Mouse (Mus musculus): Measurements from ENCODE around the gene Copz2. TPM values are rescaled to one million over a fixed set of nuclear protein-coding genes. Genes with fewer than 3 reads are reported as not detected.

Gene Copz2
- total and polyA plus RNA-seq, 3 experiments, result 0.52 to 9.0 (median 3.1) TPM

- no peaks in the 10 kb centered on the region for H3K4me1 ChIP-seq (ENCODE audit: insufficient read depth, low read depth, low read length)
- peaks cover 49% of the 10 kb centered on the region for H3K27me3 ChIP-seq (ENCODE audit: insufficient read depth, low read length)
- H3K4me3 ChIP-seq (ENCODE audit: low read depth, low read length), result no peak overlapping the region
- TF ChIP-seq TAL1 (conservative IDR thresholded peaks at IDR 0.05; ENCODE audit: low read depth, low read length) (no peak), CTCF (IDR thresholded peaks at IDR 0.05; ENCODE audit: low read depth, low read length) (no peak), POLR2AphosphoS5 (IDR thresholded peaks at IDR 0.05; ENCODE audit: insufficient replicate concordance, low read depth, low read length) (no peak), GATA1 (IDR thresholded peaks at IDR 0.05; ENCODE audit: borderline replicate concordance, low read length) (no peak), GATA2 (IDR thresholded peaks at IDR 0.05; ENCODE audit: borderline replicate concordance, low read depth, low read length) (no peak)
- ATAC-seq (ENCODE audit: extremely low read depth, insufficient number of reproducible peaks, low FRiP score, poor library complexity, severe bottlenecking) (no peak), DNase-seq (ENCODE audit: low spot score) (no peak)
- H3K9me3 ChIP-seq (replicated peaks), result no peaks in the 10 kb centered on the region
- H3K36me3 ChIP-seq (replicated peaks), result no peaks in the 10 kb centered on the region
Measured at GRCm38 (mm10) chr11:96899449-96900306, 50.0 kb downstream of the Copz2 start.

- TF ChIP-seq GATA1 (IDR thresholded peaks at IDR 0.05; ENCODE audit: borderline replicate concordance, low read length), result no peak
- TF ChIP-seq POLR2AphosphoS5 (IDR thresholded peaks at IDR 0.05; ENCODE audit: insufficient replicate concordance, low read depth, low read length), result no peak
- TF ChIP-seq GATA2 (IDR thresholded peaks at IDR 0.05; ENCODE audit: borderline replicate concordance, low read depth, low read length), result no peak
- TF ChIP-seq CTCF (IDR thresholded peaks at IDR 0.05; ENCODE audit: low read depth, low read length), result no peak
- no peak for TF ChIP-seq TAL1 (conservative IDR thresholded peaks at IDR 0.05; ENCODE audit: low read depth, low read length)
- Histone ChIP-seq H3K4me1 (ENCODE audit: insufficient read depth, low read depth, low read length) (0 out of 2 replicates have a peak, but pooled peaks cover under 1% of the 10 kb centered on the region), H3K27me3 (ENCODE audit: insufficient read depth, low read length) (peaks cover 45% of the 10 kb centered on the region), H3K4me3 (ENCODE audit: low read depth, low read length) (no peak overlapping the region), H3K9me3 (replicated peaks) (no peaks in the 10 kb centered on the region), H3K36me3 (replicated peaks) (peaks cover 10% of the 10 kb centered on the region)
- ATAC-seq (ENCODE audit: extremely low read depth, insufficient number of reproducible peaks, low FRiP score, poor library complexity, severe bottlenecking) (no peak), DNase-seq (ENCODE audit: low spot score) (no peak)
Measured at GRCm38 (mm10) chr11:96901332-96901731, 51.7 kb downstream of the Copz2 start.

- ATAC-seq (ENCODE audit: extremely low read depth, insufficient number of reproducible peaks, low FRiP score, poor library complexity, severe bottlenecking) (no peak), DNase-seq (ENCODE audit: low spot score) (no peak)
- H3K27me3 ChIP-seq (ENCODE audit: insufficient read depth, low read length), result peaks cover 40% of the 10 kb centered on the region
- H3K36me3 ChIP-seq (replicated peaks), result peaks cover 26% of the 10 kb centered on the region
- H3K4me3 ChIP-seq (ENCODE audit: low read depth, low read length), result no peak overlapping the region
- peaks cover 15% of the 10 kb centered on the region for H3K4me1 ChIP-seq (ENCODE audit: insufficient read depth, low read depth, low read length)
- no peaks in the 10 kb centered on the region for H3K9me3 ChIP-seq (replicated peaks)
- TF ChIP-seq GATA2 (IDR thresholded peaks at IDR 0.05; ENCODE audit: borderline replicate concordance, low read depth, low read length), result no peak
- no peak for TF ChIP-seq CTCF (IDR thresholded peaks at IDR 0.05; ENCODE audit: low read depth, low read length)
- TF ChIP-seq GATA1 (IDR thresholded peaks at IDR 0.05; ENCODE audit: borderline replicate concordance, low read length), result no peak
- TF ChIP-seq POLR2AphosphoS5 (IDR thresholded peaks at IDR 0.05; ENCODE audit: insufficient replicate concordance, low read depth, low read length), result no peak
- no peak for TF ChIP-seq TAL1 (conservative IDR thresholded peaks at IDR 0.05; ENCODE audit: low read depth, low read length)
Measured at GRCm38 (mm10) chr11:96902639-96903635, 53.3 kb downstream of the Copz2 start.

- Histone ChIP-seq H3K4me1 (ENCODE audit: insufficient read depth, low read depth, low read length) (peaks cover 15% of the 10 kb centered on the region), H3K36me3 (replicated peaks) (peaks cover 62% of the 10 kb centered on the region), H3K27me3 (ENCODE audit: insufficient read depth, low read length) (peaks cover 11% of the 10 kb centered on the region), H3K9me3 (replicated peaks) (no peaks in the 10 kb centered on the region), H3K4me3 (ENCODE audit: low read depth, low read length) (no peak overlapping the region)
- TF ChIP-seq CTCF (IDR thresholded peaks at IDR 0.05; ENCODE audit: low read depth, low read length) (no peak), GATA1 (IDR thresholded peaks at IDR 0.05; ENCODE audit: borderline replicate concordance, low read length) (no peak), TAL1 (conservative IDR thresholded peaks at IDR 0.05; ENCODE audit: low read depth, low read length) (no peak), GATA2 (IDR thresholded peaks at IDR 0.05; ENCODE audit: borderline replicate concordance, low read depth, low read length) (no peak), POLR2AphosphoS5 (IDR thresholded peaks at IDR 0.05; ENCODE audit: insufficient replicate concordance, low read depth, low read length) (no peak)
- ATAC-seq (ENCODE audit: extremely low read depth, insufficient number of reproducible peaks, low FRiP score, poor library complexity, severe bottlenecking), result no peak
- DNase-seq (ENCODE audit: low spot score), result no peak
Measured at GRCm38 (mm10) chr11:96906431-96907161, 56.9 kb downstream of the Copz2 start.

- peaks cover 23% of the 10 kb centered on the region for H3K4me1 ChIP-seq (ENCODE audit: insufficient read depth, low read depth, low read length)
- ATAC-seq (ENCODE audit: extremely low read depth, insufficient number of reproducible peaks, low FRiP score, poor library complexity, severe bottlenecking), result no peak
- no peaks in the 10 kb centered on the region for H3K9me3 ChIP-seq (replicated peaks)
- H3K36me3 ChIP-seq (replicated peaks), result peaks cover 82% of the 10 kb centered on the region
- TF ChIP-seq GATA2 (IDR thresholded peaks at IDR 0.05; ENCODE audit: borderline replicate concordance, low read depth, low read length) (no peak), GATA1 (IDR thresholded peaks at IDR 0.05; ENCODE audit: borderline replicate concordance, low read length) (no peak), POLR2AphosphoS5 (IDR thresholded peaks at IDR 0.05; ENCODE audit: insufficient replicate concordance, low read depth, low read length) (no peak), CTCF (IDR thresholded peaks at IDR 0.05; ENCODE audit: low read depth, low read length) (no peak), TAL1 (conservative IDR thresholded peaks at IDR 0.05; ENCODE audit: low read depth, low read length) (no peak)
- no peak overlapping the region for H3K4me3 ChIP-seq (ENCODE audit: low read depth, low read length)
- H3K27me3 ChIP-seq (ENCODE audit: insufficient read depth, low read length), result no peaks in the 10 kb centered on the region
- DNase-seq (ENCODE audit: low spot score), result no peak
Measured at GRCm38 (mm10) chr11:96908594-96908993, 58.9 kb downstream of the Copz2 start.
